17 mouse cellular contexts compared by ENCODE assay signal in genomic region chr1:65312896-65313295, GRCm38 (mm10). TPM values are rescaled to one million over a fixed set of nuclear protein-coding genes. Genes with fewer than 3 reads are reported as not detected.
A peak's percentile ranks its signal among the peaks of the same experiment; 100 is the strongest.
DNase-seq lines count a peak whose midpoint lies in the region; ATAC-seq and TF ChIP-seq lines count a peak whose summit lies in the region.
"Had no signal": no experiment of that assay in that cellular context is flagged by ENCODE, and none has a peak within 500 bp of the region (broad histone marks: within the 10 kb centered on the region; RNA-seq: fewer than 3 reads in every experiment).

No protein-coding gene starts in this region.

- H3K27ac ChIP-seq in forebrain, postnatal 0 days (ENCODE audit: low read depth, low read length): no peak overlapping the region
- no peak overlapping the region for H3K27ac ChIP-seq in forebrain, embryonic 13.5 days
- H3K27ac ChIP-seq in midbrain, postnatal 0 days (ENCODE audit: low read depth, low read length): no peak overlapping the region
- H3K27ac ChIP-seq in midbrain, embryonic 13.5 days: no peak overlapping the region
- H3K27ac ChIP-seq in stomach, postnatal 0 days (replicated peaks): no peak overlapping the region
- no peak overlapping the region for H3K27ac ChIP-seq in limb, embryonic 10.5 days
- H3K27ac ChIP-seq: embryonic facial prominence, embryonic 12.5 days; forebrain, embryonic 10.5 days; gastrocnemius, adult 2 months; heart, embryonic 10.5 days; liver, embryonic 13.5 days had no signal

- peaks cover 12% of the 10 kb centered on the region for H3K27me3 ChIP-seq in forebrain, postnatal 0 days (ENCODE audit: insufficient read depth, low read length)
- H3K27me3 ChIP-seq in forebrain, embryonic 13.5 days: peaks cover 16% of the 10 kb centered on the region
- peaks cover 4% of the 10 kb centered on the region; the same call in 1 of the 2 replicates for H3K27me3 ChIP-seq in midbrain, postnatal 0 days (ENCODE audit: insufficient read depth, low read length)
- peaks cover 19% of the 10 kb centered on the region for H3K27me3 ChIP-seq in midbrain, embryonic 13.5 days
- H3K27me3 ChIP-seq in stomach, postnatal 0 days (ENCODE audit: control insufficient read depth, insufficient read depth, low read length): no peaks in the 10 kb centered on the region
- peaks cover 22% of the 10 kb centered on the region for H3K27me3 ChIP-seq in limb, embryonic 10.5 days (ENCODE audit: low read depth, poor library complexity, severe bottlenecking)

- no peak overlapping the region for H3K4me2 ChIP-seq in forebrain, postnatal 0 days (ENCODE audit: low read depth)
- H3K4me2 ChIP-seq in forebrain, embryonic 13.5 days: no peak overlapping the region
- no peak overlapping the region for H3K4me2 ChIP-seq in midbrain, postnatal 0 days (ENCODE audit: low read depth, low read length, poor library complexity, severe bottlenecking)
- H3K4me2 ChIP-seq in midbrain, embryonic 13.5 days (replicated peaks): no peak overlapping the region
- H3K4me2 ChIP-seq in stomach, postnatal 0 days (replicated peaks; ENCODE audit: low read depth): no peak overlapping the region
- H3K4me2 ChIP-seq: embryonic facial prominence, embryonic 12.5 days; liver, embryonic 13.5 days had no signal

- no peak overlapping the region for H3K9ac ChIP-seq in forebrain, postnatal 0 days
- no peak overlapping the region for H3K9ac ChIP-seq in forebrain, embryonic 13.5 days
- H3K9ac ChIP-seq in midbrain, postnatal 0 days (replicated peaks; ENCODE audit: low read length, poor library complexity, severe bottlenecking): no peak overlapping the region
- no peak overlapping the region for H3K9ac ChIP-seq in midbrain, embryonic 13.5 days (replicated peaks)
- H3K9ac ChIP-seq in stomach, postnatal 0 days (ENCODE audit: low read length): no peak overlapping the region
- H3K9ac ChIP-seq: embryonic facial prominence, embryonic 12.5 days; liver, embryonic 13.5 days had no signal

- 52% methylated on average over 2 of the region's 2 CpGs for WGBS in forebrain, postnatal 0 days
- 64% methylated on average over 2 of the region's 2 CpGs for WGBS in forebrain, embryonic 13.5 days
- WGBS in midbrain, postnatal 0 days: 46% methylated on average over 2 of the region's 2 CpGs
- WGBS in midbrain, embryonic 13.5 days: 61% methylated on average over 2 of the region's 2 CpGs
- WGBS in stomach, postnatal 0 days: 48% methylated on average over 2 of the region's 2 CpGs
- WGBS in limb, embryonic 10.5 days: 77% methylated on average over 2 of the region's 2 CpGs

- H3K4me1 ChIP-seq in forebrain, postnatal 0 days (ENCODE audit: insufficient read depth): 0 out of 2 replicates have a peak, but pooled peaks cover 6% of the 10 kb centered on the region
- H3K4me1 ChIP-seq in forebrain, embryonic 13.5 days: peaks cover 10% of the 10 kb centered on the region
- peaks cover 5% of the 10 kb centered on the region; the same call in 1 of the 2 replicates for H3K4me1 ChIP-seq in midbrain, postnatal 0 days (ENCODE audit: insufficient read depth, low read length)
- peaks cover 11% of the 10 kb centered on the region for H3K4me1 ChIP-seq in midbrain, embryonic 13.5 days (replicated peaks)
- H3K4me1 ChIP-seq in stomach, postnatal 0 days (replicated peaks; ENCODE audit: control insufficient read depth, insufficient read depth): no peaks in the 10 kb centered on the region
- H3K4me1 ChIP-seq in limb, embryonic 10.5 days: peaks cover 15% of the 10 kb centered on the region
- H3K4me1 ChIP-seq: liver, embryonic 13.5 days had no signal

- no peak overlapping the region for H3K4me3 ChIP-seq in forebrain, postnatal 0 days (ENCODE audit: low read depth, low read length)
- H3K4me3 ChIP-seq in forebrain, embryonic 13.5 days: no peak overlapping the region
- H3K4me3 ChIP-seq in midbrain, postnatal 0 days (ENCODE audit: low read depth, low read length): no peak overlapping the region
- no peak overlapping the region for H3K4me3 ChIP-seq in midbrain, embryonic 13.5 days (replicated peaks)
- no peak overlapping the region for H3K4me3 ChIP-seq in stomach, postnatal 0 days (ENCODE audit: low read depth, low read length)
- no peak overlapping the region for H3K4me3 ChIP-seq in limb, embryonic 10.5 days
- H3K4me3 ChIP-seq: embryonic facial prominence, embryonic 12.5 days; forebrain, embryonic 10.5 days; gastrocnemius, adult 2 months; heart, embryonic 10.5 days; liver, embryonic 13.5 days had no signal

- TF ChIP-seq EP300 in stomach, postnatal 0 days (optimal IDR thresholded peaks at IDR 0.05): no peak

- ATAC-seq in forebrain, postnatal 0 days: no peak
- no peak for ATAC-seq in forebrain, embryonic 13.5 days
- ATAC-seq in midbrain, postnatal 0 days (ENCODE audit: low FRiP score): no peak
- no peak for ATAC-seq in midbrain, embryonic 13.5 days
- ATAC-seq in stomach, postnatal 0 days (ENCODE audit: low FRiP score, low TSS enrichment): no peak

- no peaks in the 10 kb centered on the region for H3K9me3 ChIP-seq in forebrain, postnatal 0 days (ENCODE audit: low read length)
- no peaks in the 10 kb centered on the region for H3K9me3 ChIP-seq in forebrain, embryonic 13.5 days (replicated peaks)
- H3K9me3 ChIP-seq in midbrain, postnatal 0 days (ENCODE audit: low read length): no peaks in the 10 kb centered on the region
- H3K9me3 ChIP-seq in midbrain, embryonic 13.5 days: no peaks in the 10 kb centered on the region
- H3K9me3 ChIP-seq in stomach, postnatal 0 days (ENCODE audit: control insufficient read depth, low read length): no peaks in the 10 kb centered on the region
- H3K9me3 ChIP-seq in limb, embryonic 10.5 days (replicated peaks): no peaks in the 10 kb centered on the region
- H3K9me3 ChIP-seq: embryonic facial prominence, embryonic 12.5 days; forebrain, embryonic 10.5 days; heart, embryonic 10.5 days; liver, embryonic 13.5 days had no signal

- no peak for DNase-seq in forebrain, postnatal 0 days
- peak; percentile 28 for DNase-seq in midbrain, postnatal 0 days (ENCODE audit: low spot score)
- peak; percentile 54 for DNase-seq in adipocyte (ENCODE audit: low spot score)
- DNase-seq in stomach, postnatal 0 days (ENCODE audit: low spot score): no peak
- no peak for DNase-seq in limb, embryonic 10.5 days (ENCODE audit: low spot score)
- DNase-seq: gastrocnemius, adult 2 months; kidney, adult 11 months; liver, embryonic 13.5 days had no signal

- H3K36me3 ChIP-seq in forebrain, postnatal 0 days (ENCODE audit: insufficient read depth): no peaks in the 10 kb centered on the region
- H3K36me3 ChIP-seq in forebrain, embryonic 13.5 days (ENCODE audit: poor library complexity, severe bottlenecking): no peaks in the 10 kb centered on the region
- H3K36me3 ChIP-seq in midbrain, postnatal 0 days (ENCODE audit: insufficient read depth, low read length): no peaks in the 10 kb centered on the region
- H3K36me3 ChIP-seq in midbrain, embryonic 13.5 days: no peaks in the 10 kb centered on the region
- no peaks in the 10 kb centered on the region for H3K36me3 ChIP-seq in stomach, postnatal 0 days (ENCODE audit: control insufficient read depth, insufficient read depth, low read length)
- H3K36me3 ChIP-seq in limb, embryonic 10.5 days: no peaks in the 10 kb centered on the region
- H3K36me3 ChIP-seq: embryonic facial prominence, embryonic 12.5 days; forebrain, embryonic 10.5 days; heart, embryonic 10.5 days; liver, embryonic 13.5 days had no signal

- TF ChIP-seq CTCF in forebrain, postnatal 0 days (IDR thresholded peaks at IDR 0.05; ENCODE audit: low read depth): peak; percentile 34; the same call in 1 of the 2 replicates
- peak; percentile 56 for TF ChIP-seq CTCF in midbrain, postnatal 0 days (IDR thresholded peaks at IDR 0.05)
- peak; percentile 38 for TF ChIP-seq CTCF in stomach, postnatal 0 days (IDR thresholded peaks at IDR 0.05; ENCODE audit: low read depth)

RNA-seq across cellular contexts. Expression of gene Pth2r, which starts 31.0 kb away (rescaled TPM):
- 2.6 and 3.4 TPM in 2 replicates for total RNA-seq in forebrain, postnatal 0 days (2014; rRNA removed)
- polyA plus RNA-seq in forebrain, postnatal 0 days (2015; fragmentation: Nextera tagmentation; extraction: Ambion mirVana): 1.5 and 2.6 TPM in 2 replicates
- polyA plus RNA-seq in forebrain, embryonic 13.5 days (2015; fragmentation: Nextera tagmentation; extraction: Ambion mirVana): 0.54 and 1.1 TPM in 2 replicates
- 1.5 and 3.4 TPM in 2 replicates for total RNA-seq in midbrain, postnatal 0 days (2014; rRNA removed)
- 2.1 and 2.3 TPM in 2 replicates for polyA plus RNA-seq in midbrain, postnatal 0 days (2015; fragmentation: Nextera tagmentation; extraction: Ambion mirVana)
- 0.34 and 0.45 TPM in 2 replicates for polyA plus RNA-seq in midbrain, embryonic 13.5 days (2015; fragmentation: Nextera tagmentation; extraction: Ambion mirVana)
- not detected in 2 replicates for polyA plus RNA-seq in stomach, postnatal 0 days (2015; fragmentation: Nextera tagmentation; extraction: Ambion mirVana)
- polyA plus RNA-seq in limb, embryonic 10.5 days (2016; fragmentation: Nextera tagmentation; extraction: Ambion mirVana): not detected in 2 replicates
- total RNA-seq: gastrocnemius, adult 2 months; monocyte, adult 5-6 weeks had no signal
- polyA plus RNA-seq: heart, embryonic 10.5 days; large intestine, adult 2 months; liver, embryonic 13.5 days; small intestine, adult 2 months; stomach, embryonic 16.5 days had no signal

Comparison
In these comparisons a context has a peak if more than half of its experiments do, and no peak if none do; other contexts are left out.
1. DNase-seq: peak in midbrain, postnatal 0 days (single experiment) and adipocyte (single experiment); none in forebrain, postnatal 0 days (single experiment), stomach, postnatal 0 days (single experiment) and limb, embryonic 10.5 days (single experiment).
2. Peak in every context shown above with its lines, with median percentiles within 50 percentile points of each other: CTCF ChIP-seq.